Mouse (Mus musculus) splenic B cell, adult 2 months (primary cell): ENCODE results near the gene Flnb.

ENCODE experiments used
- DNase-seq: peaks from one replicate; pipeline ENCODE4 v3.0.0-alpha.2; 2011; ENCODE audit warnings: low read depth, low spot score
- H3K27me3 ChIP-seq: 2 replicates; pipeline ENCODE4 v1.6.1; 2012; ENCODE audit warnings: mild to moderate bottlenecking, low read length, moderate library complexity, mixed read lengths; ENCODE audit not compliant: control insufficient read depth, poor library complexity, insufficient read depth, severe bottlenecking
- H3K36me3 ChIP-seq: 2 replicates; pipeline ENCODE4 v1.6.1; 2012; ENCODE audit warnings: mild to moderate bottlenecking, low read length, moderate library complexity, mixed read lengths; ENCODE audit not compliant: control insufficient read depth, poor library complexity, insufficient read depth, severe bottlenecking

Flnb gene

GRCm38 (mm10) chr14:7918150-7918991 lies 100.6 kb downstream of the Flnb start:
- no peaks in the 10 kb centered on the region for H3K36me3 ChIP-seq
- no peaks in the 10 kb centered on the region for H3K27me3 ChIP-seq
- no peak for DNase-seq

- Histone ChIP-seq H3K27me3 (no peaks in the 10 kb centered on the region), H3K36me3 (no peaks in the 10 kb centered on the region)
- no peak for DNase-seq
Observed at GRCm38 (mm10) chr14:7919309-7919708, 101.6 kb downstream of the Flnb start.

- no peak for DNase-seq
- H3K27me3 ChIP-seq: no peaks in the 10 kb centered on the region
- H3K36me3 ChIP-seq: no peaks in the 10 kb centered on the region
Observed at GRCm38 (mm10) chr14:7919921-7920320, 102.2 kb downstream of the Flnb start.

GRCm38 (mm10) chr14:7921459-7921858 lies 103.7 kb downstream of the Flnb start:
- no peak for DNase-seq

GRCm38 (mm10) chr14:7923635-7924034 lies 105.9 kb downstream of the Flnb start:
- no peak for DNase-seq
- no peaks in the 10 kb centered on the region for H3K36me3 ChIP-seq
- no peaks in the 10 kb centered on the region for H3K27me3 ChIP-seq

More at GRCm38 (mm10) chr14:7921459-7921858, 103.7 kb downstream of the Flnb start:
- no peaks in the 10 kb centered on the region for H3K36me3 ChIP-seq
- H3K27me3 ChIP-seq: no peaks in the 10 kb centered on the region

- no peak for DNase-seq
- H3K27me3 ChIP-seq: no peaks in the 10 kb centered on the region
- H3K36me3 ChIP-seq: peaks cover 2% of the 10 kb centered on the region; the same call in 1 of the 2 replicates
Observed at GRCm38 (mm10) chr14:7928362-7928761, 110.6 kb downstream of the Flnb start.

GRCm38 (mm10) chr14:7929029-7929428 lies 111.3 kb downstream of the Flnb start:
- peaks cover 2% of the 10 kb centered on the region; the same call in 1 of the 2 replicates for H3K36me3 ChIP-seq
- DNase-seq: no peak
- no peaks in the 10 kb centered on the region for H3K27me3 ChIP-seq

- DNase-seq: no peak
- H3K27me3 ChIP-seq: no peaks in the 10 kb centered on the region
Observed at GRCm38 (mm10) chr14:7932151-7932550, 114.4 kb downstream of the Flnb start.

GRCm38 (mm10) chr14:7934166-7934565 lies 116.4 kb downstream of the Flnb start:
- no peak for DNase-seq
- H3K36me3 ChIP-seq: no peaks in the 10 kb centered on the region
- no peaks in the 10 kb centered on the region for H3K27me3 ChIP-seq

More at GRCm38 (mm10) chr14:7932151-7932550, 114.4 kb downstream of the Flnb start:
- peaks cover 2% of the 10 kb centered on the region; the same call in 1 of the 2 replicates for H3K36me3 ChIP-seq

- no peaks in the 10 kb centered on the region for H3K27me3 ChIP-seq
- peaks cover 2% of the 10 kb centered on the region; the same call in 1 of the 2 replicates for H3K36me3 ChIP-seq
- peak; percentile 33 for DNase-seq
Observed at GRCm38 (mm10) chr14:7937052-7937630, 119.4 kb downstream of the Flnb start.

- no peak for DNase-seq
- Histone ChIP-seq H3K36me3 (peaks cover 2% of the 10 kb centered on the region; the same call in 1 of the 2 replicates), H3K27me3 (no peaks in the 10 kb centered on the region)
Observed at GRCm38 (mm10) chr14:7938809-7939784, 121.3 kb downstream of the Flnb start.

- Histone ChIP-seq H3K27me3 (no peaks in the 10 kb centered on the region), H3K36me3 (peaks cover 2% of the 10 kb centered on the region; the same call in 1 of the 2 replicates)
- no peak for DNase-seq
Observed at GRCm38 (mm10) chr14:7941413-7941812, 123.7 kb downstream of the Flnb start.

GRCm38 (mm10) chr14:7943101-7943800 lies 125.5 kb downstream of the Flnb start:
- Histone ChIP-seq H3K36me3 (peaks cover 2% of the 10 kb centered on the region; the same call in 1 of the 2 replicates), H3K27me3 (no peaks in the 10 kb centered on the region)
- DNase-seq: no peak

- H3K36me3 ChIP-seq: peaks cover 2% of the 10 kb centered on the region; the same call in 1 of the 2 replicates
- H3K27me3 ChIP-seq: no peaks in the 10 kb centered on the region
- DNase-seq: no peak
Observed at GRCm38 (mm10) chr14:7943801-7944135, 126.0 kb downstream of the Flnb start.
